ENCODE assay signal across 12 mouse cellular contexts in the genomic region with DNA sequence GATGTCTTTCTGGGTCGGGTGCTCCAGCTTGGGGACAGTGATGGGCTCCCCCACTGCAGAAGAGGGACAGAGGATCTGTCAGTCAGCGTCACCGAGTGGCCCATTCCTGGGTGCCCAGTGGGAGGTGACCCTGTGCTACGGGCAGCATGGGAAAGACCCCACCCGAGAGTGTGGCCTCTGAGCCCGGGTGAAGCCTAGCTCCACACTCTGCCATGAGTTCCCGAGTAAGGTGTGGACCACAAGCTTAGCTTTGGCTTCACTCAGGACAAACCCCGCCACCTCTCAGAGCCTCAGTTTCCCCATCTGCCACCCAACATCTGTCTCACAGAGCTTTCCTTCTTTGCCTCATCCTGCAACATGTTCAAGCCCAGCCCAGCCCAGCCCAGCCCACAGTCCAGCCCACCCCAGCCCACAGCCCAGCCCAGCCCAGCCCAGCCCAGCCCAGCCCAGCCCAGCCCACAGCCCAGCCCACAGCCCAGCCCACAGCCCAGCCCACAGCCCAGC. TPM values are rescaled to one million over a fixed set of nuclear protein-coding genes. Genes with fewer than 3 reads are reported as not detected.
DNase-seq lines count a peak whose midpoint lies in the region; ATAC-seq lines count a peak whose summit lies in the region.
"Had no signal": no experiment of that assay in that cellular context is flagged by ENCODE, and none has a peak within 500 bp of the region (broad histone marks: within the 10 kb centered on the region; RNA-seq: fewer than 3 reads in every experiment).

No protein-coding gene starts in this region.

- H3K4me3 ChIP-seq in embryonic facial prominence, embryonic 10.5 days: peak overlapping the region; percentile 20; the same call in 1 of the 2 replicates
- H3K4me3 ChIP-seq in intestine, embryonic 16.5 days (ENCODE audit: low read length): no peak overlapping the region
- no peak overlapping the region for H3K4me3 ChIP-seq in neural tube, embryonic 11.5 days (ENCODE audit: low read depth, low read length)

- no peak overlapping the region for H3K9ac ChIP-seq in intestine, embryonic 16.5 days (ENCODE audit: low read depth, low read length)
- H3K9ac ChIP-seq in neural tube, embryonic 11.5 days (ENCODE audit: low read length): no peak overlapping the region

- intact Hi-C loops in gastrocnemius, postnatal 36 days (cut with DNase I): no loop called here

- ATAC-seq in intestine, embryonic 16.5 days: peak; percentile 10
- ATAC-seq in neural tube, embryonic 11.5 days (ENCODE audit: insufficient read depth, low FRiP score, low TSS enrichment): peak; percentile 58
- no peak for ATAC-seq in inflammation-experienced regulatory T-cells, adult 6 months

- no peak overlapping the region for H3K4me2 ChIP-seq in intestine, embryonic 16.5 days (ENCODE audit: low read depth, low read length)
- H3K4me2 ChIP-seq in neural tube, embryonic 11.5 days (ENCODE audit: low read depth): no peak overlapping the region

- peaks cover 29% of the 10 kb centered on the region for H3K4me1 ChIP-seq in embryonic facial prominence, embryonic 10.5 days
- H3K4me1 ChIP-seq in intestine, embryonic 16.5 days (ENCODE audit: control insufficient read depth, insufficient read depth, low read length): peaks cover 36% of the 10 kb centered on the region
- H3K4me1 ChIP-seq in neural tube, embryonic 11.5 days (ENCODE audit: control insufficient read depth, insufficient read depth, low read length): peaks cover 7% of the 10 kb centered on the region; the same call in 1 of the 2 replicates

- no peaks in the 10 kb centered on the region for H3K27me3 ChIP-seq in embryonic facial prominence, embryonic 10.5 days (replicated peaks; ENCODE audit: low read depth, poor library complexity, severe bottlenecking)
- H3K27me3 ChIP-seq in intestine, embryonic 16.5 days (replicated peaks; ENCODE audit: control insufficient read depth, insufficient read depth, low read length): no peaks in the 10 kb centered on the region
- H3K27me3 ChIP-seq in neural tube, embryonic 11.5 days (ENCODE audit: control insufficient read depth, insufficient read depth, low read length): no peaks in the 10 kb centered on the region
- H3K27me3 ChIP-seq: heart, embryonic 13.5 days had no signal

- no peaks in the 10 kb centered on the region for H3K9me3 ChIP-seq in embryonic facial prominence, embryonic 10.5 days
- H3K9me3 ChIP-seq in intestine, embryonic 16.5 days (ENCODE audit: control insufficient read depth, low read length): no peaks in the 10 kb centered on the region
- no peaks in the 10 kb centered on the region for H3K9me3 ChIP-seq in neural tube, embryonic 11.5 days (ENCODE audit: control insufficient read depth, low read length)
- H3K9me3 ChIP-seq: heart, embryonic 13.5 days had no signal

- peak; percentile 49 for DNase-seq in kidney, postnatal 14 days
- DNase-seq in kidney, adult 9 months: no peak
- peak; percentile 76 for DNase-seq in embryonic facial prominence, embryonic 10.5 days (ENCODE audit: low spot score)
- DNase-seq in neural tube, embryonic 11.5 days (ENCODE audit: low spot score): no peak
- DNase-seq in spleen, postnatal 4 days (ENCODE audit: low spot score in 2 of 2): no peak
- DNase-seq in gastrocnemius, postnatal 36 days: no peak
- DNase-seq: cerebellum, postnatal 14 days; spleen, adult 18-20 months had no signal

- 0 out of 2 replicates have a peak overlapping the region, but pooled peaks have one; percentile 27 for H3K27ac ChIP-seq in embryonic facial prominence, embryonic 10.5 days (replicated peaks)
- H3K27ac ChIP-seq in intestine, embryonic 16.5 days (ENCODE audit: low read length): no peak overlapping the region
- H3K27ac ChIP-seq in neural tube, embryonic 11.5 days (ENCODE audit: low read depth, low read length): no peak overlapping the region
- H3K27ac ChIP-seq: macrophage had no signal

- H3K36me3 ChIP-seq in embryonic facial prominence, embryonic 10.5 days (replicated peaks): 0 out of 2 replicates have a peak, but pooled peaks cover 3% of the 10 kb centered on the region
- H3K36me3 ChIP-seq in intestine, embryonic 16.5 days (ENCODE audit: control insufficient read depth, insufficient read depth, low read length): no peaks in the 10 kb centered on the region
- H3K36me3 ChIP-seq in neural tube, embryonic 11.5 days (ENCODE audit: control insufficient read depth, insufficient read depth, low read length): no peaks in the 10 kb centered on the region
- H3K36me3 ChIP-seq: heart, embryonic 13.5 days had no signal

- 62% methylated on average over 8 of the region's 8 CpGs for WGBS in embryonic facial prominence, embryonic 10.5 days
- 54% methylated on average over 8 of the region's 8 CpGs for WGBS in intestine, embryonic 16.5 days
- 62% methylated on average over 8 of the region's 8 CpGs for WGBS in neural tube, embryonic 11.5 days

RNA-seq across cellular contexts. Expression of a gene that starts 13.8 kb away (rescaled TPM):
- polyA plus RNA-seq in embryonic facial prominence, embryonic 10.5 days (2016; fragmentation: Nextera tagmentation; extraction: Ambion mirVana): 11.0 and 12.1 TPM in 2 replicates
- 17.4 and 18.3 TPM in 2 replicates for polyA plus RNA-seq in intestine, embryonic 16.5 days (2015; fragmentation: Nextera tagmentation; extraction: Ambion mirVana)
- 11.2 and 12.0 TPM in 2 replicates for polyA plus RNA-seq in neural tube, embryonic 11.5 days (2014; fragmentation: Nextera tagmentation; extraction: Ambion mirVana)
- 1 to 10 TPM; 8.6 to 9.7 TPM for total RNA-seq in gastrocnemius, postnatal 36 days (2021)
- polyA plus RNA-seq in inflammation-experienced regulatory T-cells, adult 6 months (2017; shearing (Covaris generic)): 1 to 10 TPM; 5.7 to 9.7 (median 7.0) TPM

RNA-seq across cellular contexts. Expression of a gene that starts 27.8 kb away (rescaled TPM):
- polyA plus RNA-seq in embryonic facial prominence, embryonic 10.5 days (2016; fragmentation: Nextera tagmentation; extraction: Ambion mirVana): 16.4 and 16.6 TPM in 2 replicates
- 325 and 488 TPM in 2 replicates for polyA plus RNA-seq in intestine, embryonic 16.5 days (2015; fragmentation: Nextera tagmentation; extraction: Ambion mirVana)
- 12.7 and 15.5 TPM in 2 replicates for polyA plus RNA-seq in neural tube, embryonic 11.5 days (2014; fragmentation: Nextera tagmentation; extraction: Ambion mirVana)
- 10 to 100 TPM; 44.6 to 70.1 TPM for total RNA-seq in gastrocnemius, postnatal 36 days (2021)
- polyA plus RNA-seq in inflammation-experienced regulatory T-cells, adult 6 months (2017; shearing (Covaris generic)): 1 to 10 TPM in 1 of 3 experiments, under 1 TPM in 2; 0.54 to 1.8 (median 0.91) TPM

Comparison
In these comparisons a context has a peak if more than half of its experiments do, and no peak if none do; other contexts are left out.
1. DNase-seq: peak in kidney, postnatal 14 days (single experiment) and embryonic facial prominence, embryonic 10.5 days (single experiment); none in kidney, adult 9 months (single experiment), neural tube, embryonic 11.5 days (single experiment), spleen, postnatal 4 days (0 of 2) and gastrocnemius, postnatal 36 days (0 of 2).
2. RNA of a gene that starts 27.8 kb away (polyA plus RNA-seq): 325 to 488 TPM in intestine, embryonic 16.5 days; 16.4 to 16.6 TPM in embryonic facial prominence, embryonic 10.5 days, 12.7 to 15.5 TPM in neural tube, embryonic 11.5 days and 0.54 to 1.8 TPM in inflammation-experienced regulatory T-cells, adult 6 months; every median in the first group is over 10 times any median in the second.